In genomic region chr4:150909451-150910156, GRCm38 (mm10) we compare ENCODE assay signal across 7 mouse cellular contexts. TPM values are rescaled to one million over a fixed set of nuclear protein-coding genes. Genes with fewer than 3 reads are reported as not detected.
DNase-seq lines count a peak whose midpoint lies in the region; ATAC-seq lines count a peak whose summit lies in the region.

No protein-coding gene starts in this region.

- ATAC-seq in granulocyte monocyte progenitor cell, adult 5-6 weeks (replicated peaks; ENCODE audit: poor library complexity, severe bottlenecking) = peak; percentile 77
- ATAC-seq in midbrain, embryonic 13.5 days = peak; percentile 92

- peak overlapping the region; percentile 94 for H3K27ac ChIP-seq in embryonic facial prominence, embryonic 10.5 days (replicated peaks)
- peak overlapping the region; percentile 93 for H3K27ac ChIP-seq in limb, embryonic 10.5 days
- peak overlapping the region; percentile 80 for H3K27ac ChIP-seq in midbrain, embryonic 13.5 days

- H3K9ac ChIP-seq in midbrain, embryonic 13.5 days (replicated peaks) = peak overlapping the region; percentile 95

- peaks cover 37% of the 10 kb centered on the region for H3K36me3 ChIP-seq in embryonic facial prominence, embryonic 10.5 days (replicated peaks)
- peaks cover 37% of the 10 kb centered on the region for H3K36me3 ChIP-seq in limb, embryonic 10.5 days
- H3K36me3 ChIP-seq in midbrain, embryonic 13.5 days = peaks cover 18% of the 10 kb centered on the region

- H3K4me2 ChIP-seq in midbrain, embryonic 13.5 days (replicated peaks) = peak overlapping the region; percentile 87

- H3K9me3 ChIP-seq in embryonic facial prominence, embryonic 10.5 days = no peaks in the 10 kb centered on the region
- H3K9me3 ChIP-seq in limb, embryonic 10.5 days (replicated peaks) = no peaks in the 10 kb centered on the region
- H3K9me3 ChIP-seq in midbrain, embryonic 13.5 days = no peaks in the 10 kb centered on the region

- H3K4me3 ChIP-seq in embryonic facial prominence, embryonic 10.5 days = peak overlapping the region; percentile 95
- peak overlapping the region; percentile 88 for H3K4me3 ChIP-seq in limb, embryonic 10.5 days
- peak overlapping the region; percentile 73 for H3K4me3 ChIP-seq in midbrain, embryonic 13.5 days (replicated peaks)

- under 1% methylated on average over 56 of the region's 56 CpGs for WGBS in embryonic facial prominence, embryonic 10.5 days
- WGBS in limb, embryonic 10.5 days = under 1% methylated on average over 56 of the region's 56 CpGs
- WGBS in midbrain, embryonic 13.5 days = under 1% methylated on average over 56 of the region's 56 CpGs

- DNase-seq in adrenal gland, postnatal 10 days = peak; percentile 100
- DNase-seq in embryonic facial prominence, embryonic 10.5 days (ENCODE audit: low spot score) = peak; percentile 100
- peak; percentile 96 for DNase-seq in kidney, adult 11 months
- peak; percentile 100 for DNase-seq in limb, embryonic 10.5 days (ENCODE audit: low spot score)
- peak; percentile 96 for DNase-seq in spleen, adult 12 weeks (ENCODE audit: low spot score)

- no peaks in the 10 kb centered on the region for H3K27me3 ChIP-seq in embryonic facial prominence, embryonic 10.5 days (replicated peaks; ENCODE audit: low read depth, poor library complexity, severe bottlenecking)
- no peaks in the 10 kb centered on the region for H3K27me3 ChIP-seq in limb, embryonic 10.5 days (ENCODE audit: low read depth, poor library complexity, severe bottlenecking)
- no peaks in the 10 kb centered on the region for H3K27me3 ChIP-seq in midbrain, embryonic 13.5 days

- H3K4me1 ChIP-seq in embryonic facial prominence, embryonic 10.5 days = peaks cover 31% of the 10 kb centered on the region
- peaks cover 29% of the 10 kb centered on the region for H3K4me1 ChIP-seq in limb, embryonic 10.5 days
- peaks cover 33% of the 10 kb centered on the region for H3K4me1 ChIP-seq in midbrain, embryonic 13.5 days (replicated peaks)

RNA-seq across cellular contexts. Expression of gene Park7, which starts 4.6 kb away (rescaled TPM):
- 100 to 1,000 TPM; 242 to 261 TPM for total RNA-seq in adrenal gland, postnatal 10 days (2021)
- polyA plus RNA-seq in embryonic facial prominence, embryonic 10.5 days (2016; fragmentation: Nextera tagmentation; extraction: Ambion mirVana) = 496 and 508 TPM in 2 replicates
- total RNA-seq in granulocyte monocyte progenitor cell, adult 5-6 weeks (2014; fragmentation: Nextera tagmentation) = 284 and 328 TPM in 2 replicates
- 431 and 435 TPM in 2 replicates for total RNA-seq in granulocyte monocyte progenitor cell, adult 5-6 weeks (2017)
- polyA plus RNA-seq in limb, embryonic 10.5 days (2016; fragmentation: Nextera tagmentation; extraction: Ambion mirVana) = 526 and 559 TPM in 2 replicates
- polyA plus RNA-seq in midbrain, embryonic 13.5 days (2015; fragmentation: Nextera tagmentation; extraction: Ambion mirVana) = 373 and 377 TPM in 2 replicates

RNA-seq across cellular contexts. Expression of gene Tnfrsf9, which starts 4.8 kb away (rescaled TPM):
- total RNA-seq in adrenal gland, postnatal 10 days (2021) = under 1 TPM; 0.57 to 0.73 TPM
- polyA plus RNA-seq in embryonic facial prominence, embryonic 10.5 days (2016; fragmentation: Nextera tagmentation; extraction: Ambion mirVana) = 0.38 and 0.69 TPM in 2 replicates
- not detected in 2 replicates for total RNA-seq in granulocyte monocyte progenitor cell, adult 5-6 weeks (2014; fragmentation: Nextera tagmentation)
- total RNA-seq in granulocyte monocyte progenitor cell, adult 5-6 weeks (2017) = not detected in 2 replicates
- 0.59 and 1.1 TPM in 2 replicates for polyA plus RNA-seq in limb, embryonic 10.5 days (2016; fragmentation: Nextera tagmentation; extraction: Ambion mirVana)
- 0.12 and 0.16 TPM in 2 replicates for polyA plus RNA-seq in midbrain, embryonic 13.5 days (2015; fragmentation: Nextera tagmentation; extraction: Ambion mirVana)

RNA-seq across cellular contexts. Expression of gene Errfi1, which starts 55.9 kb away (rescaled TPM):
- 100 to 1,000 TPM in 1 of 2 experiments, 10 to 100 TPM in 1; 32.3 to 159 TPM for total RNA-seq in adrenal gland, postnatal 10 days (2021)
- polyA plus RNA-seq in embryonic facial prominence, embryonic 10.5 days (2016; fragmentation: Nextera tagmentation; extraction: Ambion mirVana) = 27.0 and 28.1 TPM in 2 replicates
- 0.84 TPM in 1 of 2 replicates, not detected in the other for total RNA-seq in granulocyte monocyte progenitor cell, adult 5-6 weeks (2014; fragmentation: Nextera tagmentation)
- total RNA-seq in granulocyte monocyte progenitor cell, adult 5-6 weeks (2017) = 0.52 and 1.2 TPM in 2 replicates
- polyA plus RNA-seq in limb, embryonic 10.5 days (2016; fragmentation: Nextera tagmentation; extraction: Ambion mirVana) = 25.2 and 25.9 TPM in 2 replicates
- 18.7 and 20.1 TPM in 2 replicates for polyA plus RNA-seq in midbrain, embryonic 13.5 days (2015; fragmentation: Nextera tagmentation; extraction: Ambion mirVana)

Comparison
In these comparisons a context has a peak if more than half of its experiments do, and no peak if none do; other contexts are left out.
1. Peak in every context shown above with its lines: DNase-seq, ATAC-seq, H3K4me3 ChIP-seq and H3K27ac ChIP-seq.